Mouse (Mus musculus) forebrain, postnatal 0 days (tissue): ENCODE results near the gene Sidt1. TPM values are rescaled to one million over a fixed set of nuclear protein-coding genes. Genes with fewer than 3 reads are reported as not detected.
A peak's percentile ranks its signal among the peaks of the same experiment; 100 is the strongest.
"Not testable (repeated sequence)": the region's sequence is repeated elsewhere in the genome, so short reads cannot be mapped to it uniquely, and the experiment has no call there.

Experiments used
- ATAC-seq: fragments of 200-750 bp; cut with Nextera tagmentation; 2 replicates; pipeline ENCODE4 v1.8.0; 2017; ENCODE audit warnings: mild to moderate bottlenecking, moderate library complexity
- DNase-seq: peaks from one replicate; pipeline ENCODE4 v3.0.0-alpha.2; 2015
- H3K27ac ChIP-seq: fragments of 300-500 bp; sonication (generic); 2 replicates; pipeline ENCODE4 v1.5.1; 2014; ENCODE audit warnings: low read depth, mild to moderate bottlenecking, antibody characterized with exemption, low read length, moderate library complexity, mixed read lengths
- H3K27me3 ChIP-seq: fragments of 300-500 bp; sonication (generic); 2 replicates; pipeline ENCODE4 v1.6.1; 2014; ENCODE audit warnings: mild to moderate bottlenecking, low read length, mixed read lengths; ENCODE audit not compliant: insufficient read depth
- H3K36me3 ChIP-seq: fragments of 300-500 bp; sonication (generic); 2 replicates; pipeline ENCODE4 v1.6.1; 2014; ENCODE audit warnings: mild to moderate bottlenecking, moderate library complexity; ENCODE audit not compliant: insufficient read depth
- H3K4me1 ChIP-seq: fragments of 300-500 bp; sonication (generic); 2 replicates; pipeline ENCODE4 v1.6.1; 2014; ENCODE audit warnings: antibody characterized with exemption; ENCODE audit not compliant: insufficient read depth
- H3K4me2 ChIP-seq: fragments of 300-500 bp; sonication (generic); 2 replicates; pipeline ENCODE4 v1.6.1; 2014; ENCODE audit warnings: low read depth, mild to moderate bottlenecking, moderate library complexity
- H3K4me3 ChIP-seq: fragments of 300-500 bp; sonication (generic); 2 replicates; pipeline ENCODE4 v1.5.1; 2014; ENCODE audit warnings: low read depth, low read length, mixed read lengths
- H3K9ac ChIP-seq: fragments of 300-500 bp; sonication (generic); 2 replicates; pipeline ENCODE4 v1.6.1; 2014; ENCODE audit warnings: mild to moderate bottlenecking
- H3K9me3 ChIP-seq: fragments of 300-500 bp; sonication (generic); 2 replicates; pipeline ENCODE4 v1.6.1; 2016; ENCODE audit warnings: low read length
- CTCF ChIP-seq: sonication (generic); IDR thresholded peaks from 2 replicates; pipeline ENCODE4 v1.5.1; 2016; ENCODE audit warnings: antibody characterized with exemption, control low read depth, low read depth
- WGBS: fragments of 180-500 bp; shearing (Covaris S2); extraction: QIAGEN DNeasy Blood & Tissue Kit; methylation state at CpG from one replicate; pipeline ENCODE4 v1.1.7; 2014; 5-methylcytosine and 5-hydroxymethylcytosine counted together
- polyA plus RNA-seq: library from polyadenylated mRNA; unstranded; fragments of >200 nt; fragmentation: Nextera tagmentation; extraction: Ambion mirVana; gene quantifications from 2 replicates; pipeline ENCODE4 v1.2.1, GENCODE M21; 2015
- total RNA-seq: library from RNA; depleted of rRNA; stranded (reverse); fragments of >200 nt; gene quantifications from 2 replicates; pipeline ENCODE4 v1.2.3, GENCODE M21; 2014

Sidt1 gene
- total and polyA plus RNA-seq, 2 experiments from 2014 or later = 12.7 to 22.0 TPM

DNA sequence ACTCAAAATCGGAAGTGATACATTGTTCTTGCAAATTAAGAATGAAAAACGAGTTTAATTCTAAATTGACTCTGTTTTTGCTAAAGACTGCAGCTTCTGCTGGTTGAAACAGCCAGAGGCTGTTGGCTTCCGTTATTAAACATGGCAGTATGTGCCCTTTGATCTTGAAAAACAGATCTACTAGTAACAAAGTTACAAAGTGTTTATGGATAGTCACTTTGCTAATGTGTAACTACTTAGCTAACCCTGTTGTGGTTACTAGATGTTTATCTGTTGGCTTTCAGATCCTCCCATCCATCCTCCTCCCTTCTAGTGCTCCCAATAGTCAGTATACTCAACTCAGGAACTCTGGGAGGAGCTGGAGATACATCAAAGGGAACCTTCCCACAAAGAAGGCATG, 27.4 kb downstream of the Sidt1 start:
- Histone ChIP-seq H3K27ac (no peak overlapping the region), H3K4me1 (no peaks in the 10 kb centered on the region), H3K4me2 (no peak overlapping the region), H3K36me3 (no peaks in the 10 kb centered on the region), H3K9me3 (no peaks in the 10 kb centered on the region), H3K4me3 (no peak overlapping the region), H3K27me3 (no peaks in the 10 kb centered on the region), H3K9ac (no peak overlapping the region)
- DNase-seq = no peak
- ATAC-seq = no peak
- WGBS = 57% methylated on average over 3 of the region's 3 CpGs
- TF ChIP-seq CTCF = no peak

DNA sequence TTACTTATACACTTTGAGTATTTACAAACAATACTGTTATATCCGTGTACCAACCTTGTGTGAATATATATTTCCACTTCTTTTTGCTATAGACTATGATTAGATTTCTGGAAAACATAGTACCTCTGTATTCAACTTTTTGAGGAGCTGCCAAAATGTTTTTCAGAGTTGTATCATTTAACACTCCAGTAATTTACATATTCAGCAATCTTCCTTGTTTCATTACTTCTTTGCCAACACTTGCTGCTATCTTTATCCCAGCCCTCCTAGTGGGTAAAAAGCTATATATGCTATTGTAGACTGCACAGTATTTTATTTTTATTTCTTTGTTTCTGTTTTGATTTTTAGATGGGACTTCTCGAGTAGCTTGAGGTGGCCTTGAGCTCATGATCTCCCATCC, 29.2 kb downstream of the Sidt1 start:
- no peak overlapping the region for H3K4me3 ChIP-seq
- peak overlapping the region; percentile 41; the same call in 1 of the 2 replicates for H3K27ac ChIP-seq
- no peaks in the 10 kb centered on the region for H3K27me3 ChIP-seq
- H3K4me1 ChIP-seq = no peaks in the 10 kb centered on the region
- H3K4me2 ChIP-seq = no peak overlapping the region
- no peak overlapping the region for H3K9ac ChIP-seq
- 66% methylated on average over 2 of the region's 2 CpGs for WGBS
- TF ChIP-seq CTCF = no peak
- no peaks in the 10 kb centered on the region for H3K36me3 ChIP-seq
- ATAC-seq = peak; percentile 42; the same call in 1 of the 2 replicates
- no peak for DNase-seq
- H3K9me3 ChIP-seq = no peaks in the 10 kb centered on the region

DNA sequence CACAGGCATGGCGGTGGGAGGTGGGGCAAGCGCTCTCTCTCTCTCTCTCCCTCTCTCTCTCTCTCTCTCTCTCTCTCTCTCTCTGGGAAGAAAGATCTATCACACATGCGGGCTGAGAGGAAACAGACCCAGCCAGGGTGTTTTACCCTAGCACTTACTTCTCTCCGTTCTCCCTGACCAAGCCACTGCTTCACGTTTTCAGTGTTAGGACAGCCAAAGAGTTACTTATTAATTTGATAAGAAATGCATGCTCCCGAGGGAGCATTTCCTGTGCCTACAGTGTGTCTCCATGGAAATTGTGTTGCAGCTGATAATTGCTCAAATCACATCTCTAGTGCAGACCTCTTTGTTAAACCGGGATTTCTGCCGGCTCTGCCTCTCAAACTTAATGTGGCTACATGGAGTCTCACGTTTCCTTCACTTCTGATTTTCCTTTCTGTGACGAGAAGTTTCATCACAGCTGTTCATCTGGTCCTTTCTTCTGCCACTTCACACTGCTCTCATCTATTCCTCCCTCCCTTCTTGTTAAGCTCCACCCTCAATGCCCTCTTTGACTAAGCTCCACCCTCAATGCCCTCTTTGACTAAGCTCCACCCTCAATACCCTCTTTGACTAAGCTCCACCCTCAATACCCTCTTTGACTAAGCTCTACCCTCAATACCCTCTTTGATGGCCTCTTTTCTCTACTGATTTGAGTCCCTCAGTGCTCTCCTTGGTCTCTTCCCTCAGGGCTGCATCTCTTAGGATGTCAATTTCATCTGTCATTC, 30.7 kb downstream of the Sidt1 start:
- ATAC-seq (no peak; the same call in 1 of the 2 replicates), DNase-seq (peak; percentile 26)
- no peak overlapping the region for H3K9ac ChIP-seq
- no peaks in the 10 kb centered on the region for H3K9me3 ChIP-seq
- no peaks in the 10 kb centered on the region for H3K4me1 ChIP-seq
- H3K27ac ChIP-seq = no peak overlapping the region
- 44% methylated on average over 10 of the region's 10 CpGs for WGBS
- no peak for TF ChIP-seq CTCF
- no peak overlapping the region for H3K4me2 ChIP-seq
- H3K4me3 ChIP-seq = no peak overlapping the region
- H3K27me3 ChIP-seq = no peaks in the 10 kb centered on the region
- H3K36me3 ChIP-seq = no peaks in the 10 kb centered on the region

DNA sequence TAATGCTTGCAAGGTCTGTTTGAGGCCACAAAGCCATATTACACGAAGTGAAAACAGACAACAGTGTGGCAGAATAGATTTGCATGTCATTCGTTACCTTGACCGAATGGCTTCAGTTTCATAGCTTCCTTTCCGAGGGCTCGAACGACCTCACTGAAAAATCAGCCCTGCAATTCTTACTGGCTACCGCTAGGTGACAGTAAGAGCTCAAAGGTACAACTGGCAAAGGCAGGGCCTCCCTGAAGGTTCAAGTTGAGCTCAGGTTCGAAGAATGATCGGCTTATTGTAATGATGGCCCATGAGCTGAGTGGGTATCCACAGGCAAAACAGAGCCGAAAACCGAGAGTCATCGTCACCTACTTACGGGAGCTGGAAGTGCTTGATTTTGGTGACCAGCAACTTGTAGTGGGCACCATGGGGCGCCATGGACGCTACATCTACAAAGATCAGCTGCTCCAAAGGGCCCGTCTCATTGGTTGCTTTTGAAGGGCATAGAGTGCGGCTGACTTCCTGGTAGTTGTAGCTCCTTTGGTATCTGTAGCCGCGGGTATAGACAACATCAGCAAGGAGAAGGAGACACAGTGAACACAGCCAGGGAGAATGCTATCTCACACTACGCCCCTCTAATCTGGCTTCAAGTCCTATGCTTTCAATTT, 33.4 kb downstream of the Sidt1 start:
- no peaks in the 10 kb centered on the region for H3K27me3 ChIP-seq
- TF ChIP-seq CTCF = peak; percentile 44
- WGBS = 84% methylated on average over 20 of the region's 20 CpGs

DNA sequence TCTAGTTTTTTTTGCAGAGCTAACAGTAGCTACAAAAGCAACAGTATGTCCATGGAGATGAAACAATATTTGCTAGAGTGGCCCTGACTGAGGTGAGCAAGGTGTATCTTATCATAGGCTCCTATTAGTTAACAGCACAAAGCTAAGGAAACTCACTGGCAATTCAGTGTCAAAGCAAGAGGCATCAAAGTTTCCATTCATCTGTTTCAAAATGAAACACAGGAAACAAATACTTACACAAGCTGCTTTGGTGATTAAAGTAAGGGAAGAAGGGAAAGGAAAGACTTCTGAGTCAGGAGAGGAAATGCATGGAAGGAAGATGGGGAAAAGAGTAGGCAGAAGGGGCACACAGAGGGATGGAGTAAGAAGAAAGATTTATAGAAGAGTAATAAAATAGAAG, 39.0 kb downstream of the Sidt1 start:
- no peak for TF ChIP-seq CTCF
- Histone ChIP-seq H3K36me3 (no peaks in the 10 kb centered on the region), H3K4me2 (no peak overlapping the region), H3K9me3 (no peaks in the 10 kb centered on the region), H3K27me3 (no peaks in the 10 kb centered on the region), H3K27ac (no peak overlapping the region), H3K4me1 (no peaks in the 10 kb centered on the region), H3K4me3 (no peak overlapping the region), H3K9ac (no peak overlapping the region)
- ATAC-seq = no peak
- no peak for DNase-seq

More for the DNA sequence above, 33.4 kb downstream of the Sidt1 start:
- no peak for DNase-seq
- Histone ChIP-seq H3K4me1 (no peaks in the 10 kb centered on the region), H3K27ac (no peak overlapping the region), H3K4me2 (no peak overlapping the region), H3K4me3 (no peak overlapping the region), H3K9ac (no peak overlapping the region), H3K36me3 (no peaks in the 10 kb centered on the region), H3K9me3 (no peaks in the 10 kb centered on the region)
- ATAC-seq = no peak

DNA sequence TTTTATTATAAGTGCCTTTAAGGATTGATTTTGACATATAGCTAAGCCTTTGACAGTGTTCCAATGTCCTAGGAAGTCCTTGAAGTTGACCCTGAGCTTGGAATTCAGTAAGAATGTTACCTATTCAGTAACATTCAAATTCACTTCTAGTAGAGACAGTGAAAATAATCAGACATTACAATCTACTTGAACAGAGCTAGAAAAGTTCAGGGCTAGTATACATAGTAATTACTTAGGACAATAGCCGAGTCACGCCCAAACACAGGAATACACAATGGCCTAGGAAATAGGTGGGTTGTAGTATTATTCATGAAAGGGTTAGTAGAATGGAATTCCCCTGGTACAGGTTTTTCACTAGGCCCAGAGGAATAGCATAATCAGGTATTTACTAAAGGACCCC, 40.3 kb downstream of the Sidt1 start:
- ATAC-seq, H3K4me2 ChIP-seq, H3K27me3 ChIP-seq, H3K27ac ChIP-seq, H3K4me3 ChIP-seq, H3K9me3 ChIP-seq, H3K4me1 ChIP-seq, DNase-seq, H3K36me3 ChIP-seq, H3K9ac ChIP-seq: not testable (repeated sequence)
- whole genome bisulfite sequencing = 95% methylated on average over 2 of the region's 2 CpGs

DNA sequence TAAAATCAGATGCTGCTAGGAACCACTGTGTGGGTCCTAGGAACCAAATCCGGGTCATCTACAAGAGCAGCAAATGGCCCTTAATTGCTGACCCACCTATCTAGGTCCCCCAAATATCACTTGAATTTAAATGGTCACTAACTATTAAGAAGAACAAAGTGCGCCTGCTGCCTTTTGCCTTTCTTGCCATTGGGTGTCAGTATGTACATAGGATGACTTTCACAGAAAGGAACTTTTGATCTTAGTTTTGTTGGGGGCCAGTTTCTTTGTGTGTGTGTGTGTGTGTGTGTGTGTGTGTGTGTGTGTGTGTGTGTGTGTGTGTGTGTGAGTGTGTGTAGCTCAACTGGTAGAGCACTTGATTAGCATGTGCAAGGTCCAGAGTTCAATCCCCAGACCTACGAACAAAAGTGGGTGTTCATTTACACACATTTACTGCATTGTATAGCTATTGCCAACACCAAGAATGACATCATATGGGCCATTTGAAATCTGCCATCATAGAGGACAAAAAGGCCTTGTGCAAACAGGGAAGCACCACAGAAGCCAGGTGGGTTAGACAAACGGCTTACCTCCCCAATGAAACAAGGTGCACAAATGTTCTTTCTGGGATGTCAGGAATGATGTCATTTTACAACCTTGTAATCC, 43.9 kb downstream of the Sidt1 start:
- TF ChIP-seq CTCF = peak; percentile 54
- no peaks in the 10 kb centered on the region for H3K27me3 ChIP-seq
- H3K36me3 ChIP-seq = no peaks in the 10 kb centered on the region
- no peaks in the 10 kb centered on the region for H3K9me3 ChIP-seq
- H3K27ac ChIP-seq = no peak overlapping the region
- no peak for ATAC-seq
- WGBS = 74% methylated on average over 4 of the region's 4 CpGs
- H3K4me2 ChIP-seq = no peak overlapping the region
- H3K4me3 ChIP-seq = no peak overlapping the region
- DNase-seq = no peak
- no peaks in the 10 kb centered on the region for H3K4me1 ChIP-seq
- no peak overlapping the region for H3K9ac ChIP-seq
